Mouse (Mus musculus) liver, embryonic 14.5 days (tissue): ENCODE results near the gene Mgll. TPM values are rescaled to one million over a fixed set of nuclear protein-coding genes. Genes with fewer than 3 reads are reported as not detected.

Experiments used
- ATAC-seq: fragments of 200-750 bp; cut with Nextera tagmentation; 2 replicates; pipeline ENCODE4 v1.8.0; 2017; ENCODE audit warnings: moderate number of reproducible peaks, mild to moderate bottlenecking, moderate library complexity; ENCODE audit not compliant: insufficient read depth
- DNase-seq, 3 experiments: peaks; one replicate each; pipeline ENCODE4 v3.0.0-alpha.2; 2012 to 2013; ENCODE audit warnings: low read depth in 3 of 3, low spot score in 3 of 3
- H3K27ac ChIP-seq: fragments of 300-500 bp; sonication (generic); 2 replicates; pipeline ENCODE4 v1.5.1; 2014; ENCODE audit warnings: moderate library complexity, mild to moderate bottlenecking, control low read depth, inconsistent platforms
- H3K27me3 ChIP-seq: fragments of 300-500 bp; sonication (generic); 2 replicates; pipeline ENCODE4 v1.6.1; 2014; ENCODE audit warnings: mild to moderate bottlenecking, low read length, moderate library complexity; ENCODE audit not compliant: control insufficient read depth, insufficient read depth
- H3K36me3 ChIP-seq: fragments of 300-500 bp; sonication (generic); replicated peaks from 2 replicates; pipeline ENCODE4 v1.6.1; 2014; ENCODE audit warnings: low read depth; ENCODE audit not compliant: control insufficient read depth, insufficient read depth
- H3K4me1 ChIP-seq, 2 experiments: fragments of 200-500 bp in 1 of 2; fragments of 300-500 bp in 1 of 2; sonication (generic) in 1 of 2; replicated peaks; 2 replicates each; pipeline ENCODE4 v1.6.1; 2012 to 2014; ENCODE audit warnings: antibody characterized with exemption in 1 of 2, inconsistent platforms in 1 of 2, low read length in 1 of 2; ENCODE audit not compliant: control insufficient read depth in 2 of 2, insufficient read depth in 2 of 2
- H3K4me2 ChIP-seq: fragments of 300-500 bp; sonication (generic); 2 replicates; pipeline ENCODE4 v1.6.1; 2014; ENCODE audit warnings: low read depth, mild to moderate bottlenecking, control low read depth, moderate library complexity
- H3K4me3 ChIP-seq, 2 experiments: fragments of 200-500 bp in 1 of 2; fragments of 300-500 bp in 1 of 2; sonication (generic) in 1 of 2; 2 replicates each; pipeline ENCODE4 v1.5.1; 2012 to 2014; ENCODE audit warnings: low read depth in 2 of 2, low read length in 2 of 2, mild to moderate bottlenecking in 2 of 2, control low read depth in 1 of 2, inconsistent platforms in 1 of 2, moderate library complexity in 1 of 2; ENCODE audit not compliant: insufficient read depth in 1 of 2
- H3K9ac ChIP-seq: fragments of 300-500 bp; sonication (generic); replicated peaks from 2 replicates; pipeline ENCODE4 v1.6.1; 2014; ENCODE audit warnings: mild to moderate bottlenecking, control low read depth, moderate library complexity
- H3K9me3 ChIP-seq: fragments of 300-500 bp; sonication (generic); 2 replicates; pipeline ENCODE4 v1.6.1; 2016; ENCODE audit warnings: low read length, mixed read lengths; ENCODE audit not compliant: control insufficient read depth
- CTCF ChIP-seq: IDR thresholded peaks from 2 replicates; pipeline ENCODE4 v1.5.1; 2016; ENCODE audit warnings: antibody characterized with exemption, low read depth, control low read depth
- EP300 ChIP-seq: IDR thresholded peaks from 2 replicates; pipeline ENCODE4 v1.6.1; 2016; ENCODE audit warnings: antibody characterized with exemption, low read depth
- WGBS: fragments of 180-500 bp; shearing (Covaris S2); extraction: QIAGEN DNeasy Blood & Tissue Kit; methylation state at CpG from one replicate; pipeline ENCODE4 v1.1.7; 2014; ENCODE audit not compliant: insufficient replicate concordance; 5-methylcytosine and 5-hydroxymethylcytosine counted together
- polyA plus RNA-seq, 2 experiments: library from polyadenylated mRNA; depleted of rRNA in 1 of 2; stranded (reverse) in 1 of 2; unstranded in 1 of 2; fragments of >200 nt; fragmentation: Nextera tagmentation in 1 of 2; extraction: Ambion mirVana in 1 of 2; gene quantifications; 2 replicates each; pipeline versions ENCODE4 v1.2.1 to v1.2.3; 2012 to 2014

Gene Mgll
- polyA plus RNA-seq, 2 experiments: 17.0 to 68.0 TPM

DNA sequence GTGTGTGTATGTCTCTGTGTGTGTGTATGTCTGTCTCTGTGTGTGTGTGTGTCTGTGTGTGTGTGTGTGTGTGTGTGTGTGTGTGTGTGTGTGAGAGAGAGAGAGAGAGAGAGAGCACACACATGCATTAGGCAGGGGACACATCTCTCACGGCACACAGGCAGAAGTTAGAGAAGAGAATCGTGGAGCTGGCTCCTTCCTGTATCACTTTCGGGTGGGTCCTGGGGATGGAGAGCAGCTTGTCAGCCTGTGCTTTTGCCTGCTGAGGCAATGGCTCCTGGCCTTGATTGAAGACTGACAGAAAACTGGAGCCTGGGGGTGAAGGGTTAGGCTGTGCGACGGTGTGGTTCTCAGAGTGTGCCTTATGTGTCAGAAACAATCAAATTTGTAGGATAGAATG is 8.2 kb upstream of the Mgll start:
- 72% methylated on average over 5 of the region's 5 CpGs for WGBS
- H3K9ac ChIP-seq: no peak overlapping the region
- TF ChIP-seq CTCF (no peak), EP300 (no peak)
- no peak overlapping the region for H3K4me2 ChIP-seq
- H3K4me3 ChIP-seq: no peak overlapping the region
- ATAC-seq (no peak), DNase-seq (no peak)
- H3K36me3 ChIP-seq: no peaks in the 10 kb centered on the region
- H3K9me3 ChIP-seq: no peaks in the 10 kb centered on the region
- no peak overlapping the region for H3K27ac ChIP-seq
- H3K4me1 ChIP-seq: peaks cover 0 to 9% of the 10 kb centered on the region in 2 experiments; a peak in 3 of 4 replicates
- H3K27me3 ChIP-seq: no peaks in the 10 kb centered on the region; the same call in 1 of the 2 replicates

DNA sequence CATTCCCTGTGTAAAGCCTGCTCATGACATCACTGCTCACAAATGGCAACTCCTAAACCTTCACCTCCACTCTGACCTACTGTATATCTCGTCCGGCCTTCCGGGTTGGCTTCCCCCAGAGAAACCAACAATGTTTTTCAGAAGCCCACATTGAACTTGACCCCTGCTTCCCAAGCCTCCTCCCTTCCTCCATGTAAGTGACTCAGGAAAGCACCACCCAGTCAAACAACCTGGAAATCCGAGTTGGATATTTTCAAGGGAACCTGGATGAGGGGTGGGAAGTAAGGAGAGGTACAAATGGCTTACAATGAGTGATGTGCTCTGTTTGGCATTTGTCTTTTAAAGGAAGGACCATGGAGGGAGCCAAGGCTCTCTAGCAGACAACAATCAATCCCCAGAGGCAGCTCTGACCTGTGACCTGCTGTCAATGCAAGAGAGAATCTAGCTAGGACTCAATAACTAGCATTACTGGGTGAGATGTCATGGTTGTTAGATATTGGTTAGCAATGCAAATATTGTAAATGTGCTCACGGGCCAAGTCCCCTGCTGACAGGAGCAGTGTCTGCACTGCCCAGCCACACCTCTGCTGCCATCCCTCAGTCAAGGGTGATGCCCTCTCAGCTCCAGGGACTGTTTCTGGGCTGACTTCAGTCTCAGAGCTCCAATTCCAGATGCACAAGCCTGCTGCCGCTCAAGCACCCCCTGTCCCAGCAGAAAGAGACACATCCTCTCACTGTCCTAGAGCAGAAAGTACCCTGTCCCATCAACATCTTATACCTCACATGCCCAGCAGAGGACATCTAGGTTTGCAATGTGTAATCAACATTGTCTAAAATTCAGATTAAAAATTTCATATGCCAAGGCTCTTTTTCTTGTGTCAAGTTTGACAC is 6.8 kb upstream of the Mgll start:
- H3K9me3 ChIP-seq: no peaks in the 10 kb centered on the region
- WGBS: 64% methylated on average over 6 of the region's 6 CpGs
- no peak for DNase-seq
- no peak overlapping the region for H3K4me2 ChIP-seq
- TF ChIP-seq EP300: no peak
- TF ChIP-seq CTCF: no peak
- no peaks in the 10 kb centered on the region for H3K36me3 ChIP-seq
- H3K27me3 ChIP-seq: no peaks in the 10 kb centered on the region; the same call in 1 of the 2 replicates
- H3K9ac ChIP-seq: no peak overlapping the region
- ATAC-seq: no peak
- no peak overlapping the region for H3K4me3 ChIP-seq
- H3K4me1 ChIP-seq: peaks cover 0 to 4% of the 10 kb centered on the region in 2 experiments; a peak in 2 of 4 replicates
- H3K27ac ChIP-seq: no peak overlapping the region

DNA sequence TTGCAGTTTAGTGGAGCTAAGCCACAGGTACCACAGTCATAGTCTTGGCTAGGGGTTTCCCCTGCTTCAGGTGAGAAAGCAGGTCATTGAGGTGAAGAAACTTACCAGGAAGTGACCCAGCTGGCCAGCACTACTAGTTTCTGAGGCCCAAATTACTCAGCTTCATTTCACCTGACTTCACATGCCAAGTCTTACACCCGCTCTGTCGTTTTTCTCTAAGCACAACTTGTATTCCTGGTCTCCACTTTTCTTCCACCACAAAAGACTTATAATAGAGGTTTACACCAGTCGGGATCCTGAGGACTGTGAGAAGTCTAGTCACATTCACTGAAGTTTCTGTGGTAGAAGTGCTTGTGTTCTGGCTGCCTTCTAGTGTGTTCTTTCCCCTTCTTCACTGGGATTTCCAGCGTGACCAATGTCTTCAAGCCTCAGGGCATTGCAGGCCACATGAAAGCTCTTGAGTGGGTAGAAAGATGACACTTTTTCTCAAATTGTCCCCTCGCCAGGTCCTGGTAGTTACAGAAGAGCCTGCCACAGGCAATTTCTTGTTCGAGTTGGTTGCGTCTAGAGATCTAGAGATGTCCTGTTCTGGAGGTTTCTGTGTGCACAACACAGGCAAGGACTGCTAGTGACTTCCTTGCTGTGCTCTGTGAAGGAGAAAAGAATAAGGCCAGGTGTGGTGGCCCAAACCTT is 6.0 kb upstream of the Mgll start:
- H3K4me2 ChIP-seq: no peak overlapping the region
- no peaks in the 10 kb centered on the region for H3K9me3 ChIP-seq
- ATAC-seq (no peak), DNase-seq (no peak)
- H3K27ac ChIP-seq: no peak overlapping the region
- H3K9ac ChIP-seq: no peak overlapping the region
- TF ChIP-seq EP300 (no peak), CTCF (no peak)
- no peaks in the 10 kb centered on the region for H3K36me3 ChIP-seq
- H3K4me1 ChIP-seq: peaks cover 1 to 4% of the 10 kb centered on the region in 2 experiments; a peak in 3 of 4 replicates
- H3K27me3 ChIP-seq: no peaks in the 10 kb centered on the region; the same call in 1 of the 2 replicates
- no peak overlapping the region for H3K4me3 ChIP-seq
- WGBS: 66% methylated on average over 7 of the region's 7 CpGs

DNA sequence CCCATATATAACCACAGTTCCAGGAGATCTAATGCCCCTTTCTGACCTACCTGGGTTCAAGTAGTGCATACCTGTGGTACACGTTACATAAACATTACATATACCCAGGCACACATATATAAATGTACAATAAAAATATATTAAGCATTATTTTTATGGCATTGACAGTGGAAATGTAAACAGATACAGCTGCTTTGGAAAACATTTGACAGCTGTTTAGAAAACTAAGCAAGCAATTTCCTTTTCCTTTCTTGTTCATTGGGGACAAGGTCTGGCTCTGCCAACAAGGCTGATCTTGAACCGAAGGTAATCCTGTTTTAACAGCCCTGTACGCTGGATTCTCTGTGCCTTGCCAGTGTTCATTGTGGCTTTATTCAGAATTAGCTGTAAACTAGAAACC is 3.2 kb upstream of the Mgll start:
- H3K36me3 ChIP-seq: no peaks in the 10 kb centered on the region
- no peak overlapping the region for H3K27ac ChIP-seq
- H3K4me2 ChIP-seq: no peak overlapping the region
- no peak overlapping the region for H3K9ac ChIP-seq
- H3K4me1 ChIP-seq: peaks cover 10% of the 10 kb centered on the region in 2 experiments
- ATAC-seq (no peak), DNase-seq (no peak)
- TF ChIP-seq EP300 (no peak), CTCF (no peak)
- no peaks in the 10 kb centered on the region; the same call in 1 of the 2 replicates for H3K27me3 ChIP-seq
- no peaks in the 10 kb centered on the region for H3K9me3 ChIP-seq
- WGBS: 72% methylated on average over 3 of the region's 3 CpGs
- no peak overlapping the region for H3K4me3 ChIP-seq

DNA sequence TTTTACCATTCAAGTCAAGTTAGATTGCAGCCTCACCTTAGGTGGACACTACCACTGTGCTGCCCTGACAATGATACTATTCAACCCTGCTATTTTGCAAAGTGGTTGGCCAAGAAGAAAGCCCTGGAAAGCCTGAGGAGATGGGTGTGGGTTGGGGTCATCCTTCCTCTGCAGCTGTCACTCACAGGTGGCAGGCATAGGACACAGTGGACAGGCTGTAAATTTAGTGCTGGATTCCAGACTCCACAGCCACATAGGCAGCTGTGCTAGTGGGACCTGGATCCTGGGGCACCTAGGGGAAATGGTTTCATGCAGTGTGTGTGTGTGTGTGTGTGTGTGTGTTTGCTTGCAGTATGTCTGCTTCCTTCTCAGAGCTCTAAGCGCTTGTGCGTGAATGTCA is 1.3 kb upstream of the Mgll start:
- DNase-seq: no peak
- Histone ChIP-seq H3K9me3 (no peaks in the 10 kb centered on the region), H3K9ac (no peak overlapping the region), H3K27me3 (no peaks in the 10 kb centered on the region), H3K36me3 (peaks cover 15% of the 10 kb centered on the region), H3K27ac (no peak overlapping the region), H3K4me3 (no peak overlapping the region), H3K4me2 (no peak overlapping the region), H3K4me1 (peaks cover 10 to 25% of the 10 kb centered on the region in 2 experiments)
- ATAC-seq: no peak
- TF ChIP-seq CTCF (no peak), EP300 (no peak)
- 88% methylated on average over 2 of the region's 2 CpGs for WGBS
